Mouse (Mus musculus): ENCODE measurements around the gene Crocc2. TPM values are rescaled to one million over a fixed set of nuclear protein-coding genes. Genes with fewer than 3 reads are reported as not detected.

The Crocc2 gene
- polyA plus RNA-seq, 1 experiment from 2014 or later: 0.04 TPM

- no peak overlapping the region for H3K4me2 ChIP-seq (replicated peaks; ENCODE audit: low read depth)
- H3K4me1 ChIP-seq (replicated peaks; ENCODE audit: control insufficient read depth, insufficient read depth): no peaks in the 10 kb centered on the region
- no peak overlapping the region for H3K4me3 ChIP-seq (ENCODE audit: low read depth, low read length)
- no peaks in the 10 kb centered on the region for H3K9me3 ChIP-seq (ENCODE audit: control insufficient read depth, low read length)
- no peak overlapping the region for H3K9ac ChIP-seq (ENCODE audit: low read length)
- H3K27ac ChIP-seq (replicated peaks): no peak overlapping the region
- no peaks in the 10 kb centered on the region for H3K27me3 ChIP-seq (ENCODE audit: control insufficient read depth, insufficient read depth, low read length)
- H3K36me3 ChIP-seq (ENCODE audit: control insufficient read depth, insufficient read depth, low read length): no peaks in the 10 kb centered on the region
- DNase-seq (ENCODE audit: low spot score): peak; percentile 79
- peak; percentile 46; the same call in 1 of the 2 replicates for ATAC-seq (ENCODE audit: low FRiP score, low TSS enrichment)
- peak; percentile 93 for TF ChIP-seq CTCF (IDR thresholded peaks at IDR 0.05; ENCODE audit: low read depth)
- TF ChIP-seq EP300 (optimal IDR thresholded peaks at IDR 0.05): no peak
- 23% methylated on average over 6 of the region's 6 CpGs for WGBS
Observed at GRCm38 (mm10) chr1:93128710-93129349, 39.7 kb upstream of the Crocc2 start.

- TF ChIP-seq CTCF (IDR thresholded peaks at IDR 0.05; ENCODE audit: low read depth): no peak
- no peak for TF ChIP-seq EP300 (optimal IDR thresholded peaks at IDR 0.05)
- Histone ChIP-seq H3K27me3 (ENCODE audit: control insufficient read depth, insufficient read depth, low read length) (no peaks in the 10 kb centered on the region), H3K9me3 (ENCODE audit: control insufficient read depth, low read length) (no peaks in the 10 kb centered on the region), H3K4me2 (replicated peaks; ENCODE audit: low read depth) (no peak overlapping the region), H3K4me3 (ENCODE audit: low read depth, low read length) (no peak overlapping the region), H3K36me3 (ENCODE audit: control insufficient read depth, insufficient read depth, low read length) (no peaks in the 10 kb centered on the region), H3K9ac (ENCODE audit: low read length) (peak overlapping the region; percentile 13; the same call in 1 of the 2 replicates), H3K4me1 (replicated peaks; ENCODE audit: control insufficient read depth, insufficient read depth) (no peaks in the 10 kb centered on the region), H3K27ac (replicated peaks) (0 out of 2 replicates have a peak overlapping the region, but pooled peaks have one; percentile 30)
- 43% methylated on average over 10 of the region's 10 CpGs for WGBS
- peak; percentile 76 for DNase-seq (ENCODE audit: low spot score)
- peak; percentile 72 for ATAC-seq (ENCODE audit: low FRiP score, low TSS enrichment)
Observed at GRCm38 (mm10) chr1:93130242-93130983, 38.1 kb upstream of the Crocc2 start.

- H3K9ac ChIP-seq (ENCODE audit: low read length): no peak overlapping the region
- H3K4me3 ChIP-seq (ENCODE audit: low read depth, low read length): no peak overlapping the region
- TF ChIP-seq CTCF (IDR thresholded peaks at IDR 0.05; ENCODE audit: low read depth) (no peak), EP300 (optimal IDR thresholded peaks at IDR 0.05) (no peak)
- no peaks in the 10 kb centered on the region for H3K36me3 ChIP-seq (ENCODE audit: control insufficient read depth, insufficient read depth, low read length)
- H3K4me1 ChIP-seq (replicated peaks; ENCODE audit: control insufficient read depth, insufficient read depth): no peaks in the 10 kb centered on the region
- peak; percentile 35; the same call in 1 of the 2 replicates for ATAC-seq (ENCODE audit: low FRiP score, low TSS enrichment)
- 55% methylated on average over 8 of the region's 8 CpGs for WGBS
- H3K27ac ChIP-seq (replicated peaks): no peak overlapping the region
- H3K4me2 ChIP-seq (replicated peaks; ENCODE audit: low read depth): no peak overlapping the region
- H3K9me3 ChIP-seq (ENCODE audit: control insufficient read depth, low read length): no peaks in the 10 kb centered on the region
- DNase-seq (ENCODE audit: low spot score): peak; percentile 50
- no peaks in the 10 kb centered on the region for H3K27me3 ChIP-seq (ENCODE audit: control insufficient read depth, insufficient read depth, low read length)
Observed at GRCm38 (mm10) chr1:93132676-93133075, 35.8 kb upstream of the Crocc2 start.

- H3K4me1 ChIP-seq (replicated peaks; ENCODE audit: control insufficient read depth, insufficient read depth): no peaks in the 10 kb centered on the region
- H3K9ac ChIP-seq (ENCODE audit: low read length): no peak within 1 kb of the TSS
- TF ChIP-seq EP300 (optimal IDR thresholded peaks at IDR 0.05) (no peak), CTCF (IDR thresholded peaks at IDR 0.05; ENCODE audit: low read depth) (no peak)
- no peak within 1 kb of the TSS for H3K4me2 ChIP-seq (replicated peaks; ENCODE audit: low read depth)
- ATAC-seq (ENCODE audit: low FRiP score, low TSS enrichment) (no peak), DNase-seq (ENCODE audit: low spot score) (peak; percentile 11)
- no peak within 1 kb of the TSS for H3K27ac ChIP-seq (replicated peaks)
- 83% methylated on average over 12 of the region's 12 CpGs for WGBS
- no peaks in the 10 kb centered on the region for H3K36me3 ChIP-seq (ENCODE audit: control insufficient read depth, insufficient read depth, low read length)
- no peaks in the 10 kb centered on the region for H3K27me3 ChIP-seq (ENCODE audit: control insufficient read depth, insufficient read depth, low read length)
- no peaks in the 10 kb centered on the region for H3K9me3 ChIP-seq (ENCODE audit: control insufficient read depth, low read length)
- H3K4me3 ChIP-seq (ENCODE audit: low read depth, low read length): no peak within 1 kb of the TSS
Observed at GRCm38 (mm10) chr1:93135036-93135526, 33.4 kb upstream of the Crocc2 start, which contains the start of gene Agxt. Gene Agxt, plus strand, starts transcription at chr1:93135240.

DNA sequence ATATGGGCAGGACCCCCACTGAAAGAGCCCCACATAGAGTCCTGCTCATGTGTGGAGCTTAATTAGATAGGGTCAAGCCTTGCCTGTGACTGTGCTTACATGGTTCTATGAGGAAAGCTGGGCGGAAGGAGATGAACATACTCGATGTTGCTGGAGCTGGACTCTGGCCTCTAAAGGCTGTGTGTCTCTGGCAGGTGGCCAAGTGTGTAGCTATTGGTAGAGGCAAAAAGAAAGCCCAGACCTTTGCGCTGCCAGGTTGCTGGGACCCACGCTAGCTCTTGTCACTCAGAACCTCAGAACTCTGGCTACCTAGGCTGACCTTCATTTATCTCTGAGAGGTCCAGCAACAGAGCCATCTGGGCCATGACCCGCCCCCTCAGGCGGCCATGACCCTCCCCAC lies 30.0 kb upstream of the Crocc2 start:
- 68% methylated on average over 6 of the region's 6 CpGs for WGBS
- Histone ChIP-seq H3K9me3 (ENCODE audit: control insufficient read depth, low read length) (no peaks in the 10 kb centered on the region), H3K4me3 (ENCODE audit: low read depth, low read length) (no peak overlapping the region), H3K4me2 (replicated peaks; ENCODE audit: low read depth) (no peak overlapping the region), H3K36me3 (ENCODE audit: control insufficient read depth, insufficient read depth, low read length) (no peaks in the 10 kb centered on the region), H3K27me3 (ENCODE audit: control insufficient read depth, insufficient read depth, low read length) (no peaks in the 10 kb centered on the region), H3K9ac (ENCODE audit: low read length) (no peak overlapping the region), H3K4me1 (replicated peaks; ENCODE audit: control insufficient read depth, insufficient read depth) (no peaks in the 10 kb centered on the region), H3K27ac (replicated peaks) (no peak overlapping the region)
- DNase-seq (ENCODE audit: low spot score): peak; percentile 88
- TF ChIP-seq CTCF (IDR thresholded peaks at IDR 0.05; ENCODE audit: low read depth): no peak
- no peak for TF ChIP-seq EP300 (optimal IDR thresholded peaks at IDR 0.05)
- peak; percentile 85 for ATAC-seq (ENCODE audit: low FRiP score, low TSS enrichment)

Data from stomach, postnatal 0 days (tissue).